Mouse (Mus musculus): ENCODE data around the gene Map3k4. TPM values are rescaled to one million over a fixed set of nuclear protein-coding genes. Genes with fewer than 3 reads are reported as not detected.
A peak's percentile ranks its signal among the peaks of the same experiment; 100 is the strongest.
"Not testable (repeated sequence)": the region's sequence is repeated elsewhere in the genome, so short reads cannot be mapped to it uniquely, and the experiment has no call there.

Map3k4 gene
- polyA plus RNA-seq, 1 experiment from 2014 or later: 44.9 TPM

DNA sequence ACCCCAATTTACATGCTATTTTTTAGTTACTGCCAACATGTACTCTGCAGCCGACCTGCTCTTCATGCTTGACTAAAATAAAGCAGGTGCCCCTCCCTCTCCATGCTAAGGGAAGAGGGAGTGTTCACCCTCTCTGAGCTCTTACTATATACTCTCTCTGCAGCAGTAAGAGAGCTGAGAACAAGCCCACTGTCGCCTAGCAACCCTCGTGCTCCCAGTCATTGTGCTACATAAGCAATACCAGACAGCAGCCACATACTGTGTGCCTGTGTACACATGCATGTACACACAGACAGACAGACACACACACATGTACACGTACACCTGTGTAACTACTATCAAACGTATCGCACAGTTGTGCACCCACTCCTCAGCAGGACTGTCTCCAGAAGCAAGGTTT, 88.4 kb downstream of the Map3k4 start:
- Histone ChIP-seq H3K4me2 (no peak overlapping the region), H3K27me3 (no peaks in the 10 kb centered on the region), H3K4me1 (no peaks in the 10 kb centered on the region), H3K4me3 (no peak overlapping the region), H3K36me3 (ENCODE audit: poor library complexity, severe bottlenecking) (peaks cover 78% of the 10 kb centered on the region), H3K27ac (no peak overlapping the region; the same call in 1 of the 2 replicates), H3K9ac (no peak overlapping the region), H3K9me3 (replicated peaks) (no peaks in the 10 kb centered on the region)
- 79% methylated on average over 6 of the region's 6 CpGs for WGBS
- ATAC-seq: peak; percentile 86

DNA sequence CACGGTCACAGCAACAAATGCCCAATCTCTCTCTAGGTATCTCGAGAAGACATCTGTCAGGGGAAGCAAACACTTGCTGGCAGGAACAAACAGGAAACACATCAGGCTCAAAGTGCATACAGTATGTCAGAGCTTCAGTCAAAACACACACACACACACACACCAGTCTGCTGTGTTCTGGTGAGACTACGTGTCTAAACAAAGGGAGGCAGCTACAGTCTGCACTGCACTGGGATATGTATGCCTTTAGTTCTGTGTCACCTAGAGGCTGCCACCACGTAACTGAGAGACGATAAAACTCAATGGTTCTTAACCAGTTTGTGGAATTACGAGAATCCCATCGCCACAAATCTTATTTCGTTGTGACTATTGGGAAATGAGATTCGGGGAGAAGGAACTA, 88.8 kb downstream of the Map3k4 start:
- Histone ChIP-seq H3K27me3 (no peaks in the 10 kb centered on the region), H3K9ac (no peak overlapping the region), H3K4me3 (no peak overlapping the region), H3K4me1 (no peaks in the 10 kb centered on the region), H3K27ac (no peak overlapping the region; the same call in 1 of the 2 replicates), H3K4me2 (no peak overlapping the region), H3K36me3 (ENCODE audit: poor library complexity, severe bottlenecking) (peaks cover 74% of the 10 kb centered on the region), H3K9me3 (replicated peaks) (no peaks in the 10 kb centered on the region)
- WGBS: 90% methylated on average over 9 of the region's 9 CpGs
- no peak for ATAC-seq

DNA sequence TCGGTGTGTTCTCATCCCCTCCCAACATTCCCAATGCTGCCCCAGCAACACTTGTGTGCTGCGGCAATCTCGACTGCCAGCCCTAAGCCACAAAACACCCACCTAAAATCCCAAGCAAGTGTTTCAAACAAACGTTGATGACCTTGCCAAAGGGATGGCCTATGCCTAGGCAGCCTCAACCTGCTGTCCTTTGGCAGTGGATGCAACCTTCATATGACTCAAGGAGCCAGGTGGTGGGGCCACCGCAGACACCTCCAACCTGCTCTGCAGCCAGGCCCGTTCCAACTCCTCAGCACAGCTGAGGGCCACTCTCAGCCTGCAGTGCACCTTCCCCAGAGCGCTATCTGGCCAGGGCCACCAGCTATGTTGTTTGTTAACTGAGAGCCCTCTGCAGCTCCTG, 90.1 kb downstream of the Map3k4 start:
- 94% methylated on average over 7 of the region's 7 CpGs for WGBS
- Histone ChIP-seq H3K27me3 (no peaks in the 10 kb centered on the region), H3K36me3 (ENCODE audit: poor library complexity, severe bottlenecking) (peaks cover 64% of the 10 kb centered on the region)

DNA sequence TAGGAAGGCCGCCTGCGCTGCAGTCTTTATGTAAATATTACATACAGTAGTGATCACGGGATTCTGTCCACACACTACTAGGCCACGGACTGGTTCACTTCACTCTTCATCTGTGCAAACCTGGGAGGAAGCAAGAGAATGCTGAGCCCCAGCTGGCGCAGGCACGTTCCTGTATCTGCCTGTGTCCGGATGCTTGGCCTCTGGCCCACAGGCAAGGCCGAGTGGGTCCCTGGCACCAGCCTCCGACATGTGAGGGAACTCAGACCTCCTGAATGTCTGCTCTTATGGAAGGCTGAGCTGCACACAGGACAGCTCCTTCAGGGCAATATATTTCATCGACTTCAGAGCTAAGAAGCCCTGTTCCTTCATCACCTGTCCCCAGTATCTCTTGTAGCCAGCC, 90.6 kb downstream of the Map3k4 start:
- Histone ChIP-seq H3K27me3 (no peaks in the 10 kb centered on the region), H3K4me2 (no peak overlapping the region), H3K36me3 (ENCODE audit: poor library complexity, severe bottlenecking) (peaks cover 59% of the 10 kb centered on the region), H3K9ac (no peak overlapping the region), H3K4me1 (no peaks in the 10 kb centered on the region), H3K27ac (no peak overlapping the region), H3K9me3 (replicated peaks) (no peaks in the 10 kb centered on the region), H3K4me3 (no peak overlapping the region)
- WGBS: 89% methylated on average over 10 of the region's 10 CpGs
- ATAC-seq: no peak

More for the DNA sequence above, 90.1 kb downstream of the Map3k4 start:
- no peak overlapping the region for H3K4me2 ChIP-seq
- H3K27ac ChIP-seq: no peak overlapping the region
- H3K4me3 ChIP-seq: no peak overlapping the region
- H3K4me1 ChIP-seq: no peaks in the 10 kb centered on the region
- H3K9ac ChIP-seq: no peak overlapping the region
- no peak for ATAC-seq
- H3K9me3 ChIP-seq (replicated peaks): no peaks in the 10 kb centered on the region

DNA sequence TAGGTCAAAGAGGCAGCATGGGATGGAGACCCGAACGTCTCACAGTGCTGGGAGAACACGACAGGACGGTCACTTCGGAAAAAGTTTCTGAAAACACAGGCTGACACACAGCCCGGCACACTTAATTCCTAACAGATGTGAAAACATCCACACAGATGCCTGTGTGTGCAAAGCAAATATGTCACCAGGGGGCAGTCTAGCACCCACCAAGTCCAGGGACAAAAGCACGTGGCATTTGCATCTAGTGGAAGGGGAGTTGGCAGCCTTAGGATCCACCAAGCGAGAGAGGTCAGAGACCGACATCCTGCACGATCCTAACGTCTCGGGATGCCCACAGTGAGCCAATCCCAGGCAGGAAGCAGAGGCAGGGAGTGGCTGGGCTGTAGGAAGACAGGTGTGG, 92.0 kb downstream of the Map3k4 start:
- no peak overlapping the region for H3K27ac ChIP-seq
- H3K27me3 ChIP-seq: no peaks in the 10 kb centered on the region
- peaks cover 56% of the 10 kb centered on the region for H3K36me3 ChIP-seq (ENCODE audit: poor library complexity, severe bottlenecking)
- ATAC-seq: no peak
- no peak overlapping the region for H3K9ac ChIP-seq
- 78% methylated on average over 12 of the region's 12 CpGs for WGBS
- H3K4me3 ChIP-seq: no peak overlapping the region
- H3K9me3 ChIP-seq (replicated peaks): no peaks in the 10 kb centered on the region
- H3K4me1 ChIP-seq: peaks cover 8% of the 10 kb centered on the region; the same call in 1 of the 2 replicates
- H3K4me2 ChIP-seq: no peak overlapping the region

DNA sequence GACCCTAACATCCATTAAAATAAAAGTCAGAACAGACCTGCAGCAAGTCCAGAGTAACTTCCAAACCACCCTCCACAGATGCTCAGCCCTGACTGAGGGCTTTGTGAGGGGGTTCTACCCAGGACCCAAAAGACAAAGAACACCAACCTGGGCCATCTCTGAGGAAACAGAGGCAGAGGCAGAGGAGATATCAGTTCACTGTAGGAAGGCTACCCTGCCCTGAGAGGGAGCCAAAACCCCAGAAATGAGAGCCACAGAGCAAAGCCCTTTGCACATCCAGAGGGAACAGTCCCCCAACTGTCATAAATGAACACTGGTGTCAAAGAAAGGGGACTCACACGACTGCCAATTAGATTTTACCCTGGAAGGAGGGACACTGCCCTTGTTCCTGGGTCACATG, 93.4 kb downstream of the Map3k4 start:
- Histone ChIP-seq H3K4me2 (no peak overlapping the region), H3K9me3 (replicated peaks) (no peaks in the 10 kb centered on the region), H3K4me3 (no peak overlapping the region), H3K36me3 (ENCODE audit: poor library complexity, severe bottlenecking) (peaks cover 54% of the 10 kb centered on the region), H3K9ac (peak overlapping the region; percentile 12; the same call in 1 of the 2 replicates), H3K4me1 (peaks cover 9% of the 10 kb centered on the region; the same call in 1 of the 2 replicates), H3K27me3 (no peaks in the 10 kb centered on the region), H3K27ac (no peak overlapping the region)
- ATAC-seq: no peak
- 59% methylated on average over 1 of the region's 1 CpGs for WGBS

DNA sequence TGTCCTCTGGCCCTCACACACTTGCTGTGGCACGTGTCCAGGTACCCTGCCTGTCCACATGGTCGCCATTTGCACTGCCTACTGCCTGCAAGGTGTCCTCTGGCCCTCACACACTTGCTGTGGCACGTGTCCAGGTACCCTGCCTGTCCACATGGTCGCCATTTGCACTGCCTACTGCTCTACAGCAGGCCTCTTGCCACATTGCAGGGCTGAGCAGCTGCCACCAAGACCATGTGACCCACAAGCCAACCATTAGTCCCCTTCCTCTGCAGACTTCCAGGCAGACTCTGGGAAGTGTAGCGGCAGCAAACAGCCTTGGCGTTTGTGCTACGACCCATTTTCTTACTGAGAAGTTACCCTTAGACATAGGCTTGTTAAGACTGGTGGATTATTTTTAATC, 94.0 kb downstream of the Map3k4 start:
- H3K27me3 ChIP-seq; H3K4me1 ChIP-seq; H3K27ac ChIP-seq; H3K4me3 ChIP-seq; H3K9ac ChIP-seq; H3K9me3 ChIP-seq (replicated peaks); H3K4me2 ChIP-seq: not testable (repeated sequence)
- peak; percentile 44; the same call in 1 of the 2 replicates for ATAC-seq
- WGBS: 85% methylated on average over 5 of the region's 7 CpGs
- H3K36me3 ChIP-seq (ENCODE audit: poor library complexity, severe bottlenecking): peaks cover 56% of the 10 kb centered on the region

DNA sequence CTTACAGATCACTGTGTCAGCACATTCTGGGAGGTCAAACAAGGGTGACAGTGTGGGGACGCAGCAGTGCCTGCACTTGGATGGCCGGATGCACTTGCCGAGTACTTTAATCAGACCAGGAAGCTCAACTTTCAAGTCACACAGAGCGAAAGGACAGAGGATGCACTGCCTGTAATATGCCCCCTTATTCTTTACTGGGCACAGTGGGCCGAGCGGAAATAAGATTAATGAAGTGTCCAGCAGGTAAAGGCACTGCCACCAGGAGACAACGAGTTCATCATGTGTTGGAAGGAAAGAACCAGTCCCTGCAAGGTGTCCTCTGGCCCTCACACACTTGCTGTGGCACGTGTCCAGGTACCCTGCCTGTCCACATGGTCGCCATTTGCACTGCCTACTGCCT, 94.5 kb downstream of the Map3k4 start:
- peaks cover 9% of the 10 kb centered on the region; the same call in 1 of the 2 replicates for H3K4me1 ChIP-seq
- no peak overlapping the region for H3K27ac ChIP-seq
- peaks cover 56% of the 10 kb centered on the region for H3K36me3 ChIP-seq (ENCODE audit: poor library complexity, severe bottlenecking)
- no peak overlapping the region for H3K4me3 ChIP-seq
- WGBS: 87% methylated on average over 9 of the region's 9 CpGs
- H3K9me3 ChIP-seq (replicated peaks): no peaks in the 10 kb centered on the region
- H3K9ac ChIP-seq: no peak overlapping the region
- no peak overlapping the region for H3K4me2 ChIP-seq
- H3K27me3 ChIP-seq: no peaks in the 10 kb centered on the region
- ATAC-seq: no peak

DNA sequence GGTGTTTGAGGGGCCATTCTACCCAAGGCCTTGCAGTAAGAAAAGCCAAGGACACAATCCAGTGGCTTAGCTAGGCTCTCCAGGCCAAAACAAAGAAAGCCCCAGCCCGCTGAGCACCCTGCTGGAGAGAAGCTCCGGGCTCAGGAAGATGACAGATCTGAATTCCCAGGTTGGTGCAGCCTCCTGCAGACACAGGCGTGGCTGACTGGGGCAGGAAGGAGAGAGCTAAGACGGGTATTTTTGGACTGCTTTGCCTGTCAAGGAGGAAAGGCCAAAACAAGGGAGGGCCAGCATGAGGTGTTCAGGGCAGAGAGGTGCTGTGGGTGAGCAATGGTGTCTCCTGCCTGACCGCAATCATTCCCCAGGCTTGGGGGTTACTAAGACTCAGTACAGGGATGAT, 94.9 kb downstream of the Map3k4 start:
- ATAC-seq: no peak
- no peak overlapping the region for H3K4me3 ChIP-seq

DNA sequence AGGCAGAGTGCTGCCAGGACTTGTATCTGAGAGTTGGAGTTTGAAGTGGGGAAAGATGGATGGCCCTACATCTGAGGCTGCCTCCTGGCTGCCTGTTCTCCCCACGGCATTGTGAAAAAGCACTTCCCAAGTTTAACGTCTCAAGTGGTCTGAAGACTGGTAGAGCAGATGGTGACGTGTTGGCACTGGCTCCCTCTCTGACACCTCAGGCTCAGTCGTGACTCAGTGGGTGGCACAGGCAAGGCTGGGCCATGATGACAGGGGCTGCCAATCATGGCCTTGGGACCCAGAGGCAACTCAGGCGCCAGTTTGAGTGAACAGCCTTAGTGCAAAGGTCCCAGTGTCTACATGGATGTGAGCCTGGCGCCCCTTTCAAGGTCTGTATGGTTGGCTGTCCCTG, 96.7 kb downstream of the Map3k4 start:
- H3K36me3 ChIP-seq (ENCODE audit: poor library complexity, severe bottlenecking): peaks cover 56% of the 10 kb centered on the region
- H3K9ac ChIP-seq: no peak overlapping the region
- no peaks in the 10 kb centered on the region for H3K9me3 ChIP-seq (replicated peaks)
- 61% methylated on average over 6 of the region's 6 CpGs for WGBS
- no peak overlapping the region for H3K4me2 ChIP-seq
- H3K27ac ChIP-seq: 0 out of 2 replicates have a peak overlapping the region, but pooled peaks have one; percentile 19
- no peaks in the 10 kb centered on the region for H3K27me3 ChIP-seq
- H3K4me3 ChIP-seq: no peak overlapping the region
- peaks cover 9% of the 10 kb centered on the region; the same call in 1 of the 2 replicates for H3K4me1 ChIP-seq
- ATAC-seq: peak; percentile 55; the same call in 1 of the 2 replicates

More for the DNA sequence above, 94.9 kb downstream of the Map3k4 start:
- H3K27me3 ChIP-seq: no peaks in the 10 kb centered on the region
- H3K27ac ChIP-seq: no peak overlapping the region
- no peak overlapping the region for H3K9ac ChIP-seq
- peaks cover 9% of the 10 kb centered on the region; the same call in 1 of the 2 replicates for H3K4me1 ChIP-seq
- peaks cover 56% of the 10 kb centered on the region for H3K36me3 ChIP-seq (ENCODE audit: poor library complexity, severe bottlenecking)
- H3K9me3 ChIP-seq (replicated peaks): no peaks in the 10 kb centered on the region
- 37% methylated on average over 5 of the region's 5 CpGs for WGBS
- no peak overlapping the region for H3K4me2 ChIP-seq

DNA sequence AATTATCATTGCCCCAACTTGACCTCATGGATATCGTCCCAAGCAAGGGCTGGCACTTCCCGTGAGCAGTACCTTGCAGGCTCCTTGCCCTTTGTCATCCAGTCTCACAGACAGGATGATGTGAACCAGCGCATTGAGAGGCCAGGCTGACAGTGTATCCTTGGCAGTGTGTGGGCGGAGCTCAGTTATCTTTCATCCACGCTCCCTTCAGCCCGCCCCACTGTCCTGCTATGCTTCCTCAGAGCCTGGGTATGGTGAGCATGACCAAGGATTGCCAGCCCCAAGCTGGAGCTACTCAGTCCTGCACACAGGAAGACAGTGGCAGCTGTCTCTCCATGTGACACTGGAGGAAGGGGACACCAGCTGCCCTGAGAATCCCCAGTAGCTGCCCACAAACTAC, 102.4 kb downstream of the Map3k4 start:
- peaks cover 85% of the 10 kb centered on the region for H3K36me3 ChIP-seq (ENCODE audit: poor library complexity, severe bottlenecking)
- H3K9ac ChIP-seq: no peak overlapping the region
- WGBS: 80% methylated on average over 6 of the region's 6 CpGs
- no peaks in the 10 kb centered on the region for H3K9me3 ChIP-seq (replicated peaks)
- no peak overlapping the region for H3K4me2 ChIP-seq
- no peak for ATAC-seq
- H3K27ac ChIP-seq: no peak overlapping the region
- H3K4me1 ChIP-seq: peaks cover 12% of the 10 kb centered on the region
- no peak overlapping the region for H3K4me3 ChIP-seq
- no peaks in the 10 kb centered on the region for H3K27me3 ChIP-seq

DNA sequence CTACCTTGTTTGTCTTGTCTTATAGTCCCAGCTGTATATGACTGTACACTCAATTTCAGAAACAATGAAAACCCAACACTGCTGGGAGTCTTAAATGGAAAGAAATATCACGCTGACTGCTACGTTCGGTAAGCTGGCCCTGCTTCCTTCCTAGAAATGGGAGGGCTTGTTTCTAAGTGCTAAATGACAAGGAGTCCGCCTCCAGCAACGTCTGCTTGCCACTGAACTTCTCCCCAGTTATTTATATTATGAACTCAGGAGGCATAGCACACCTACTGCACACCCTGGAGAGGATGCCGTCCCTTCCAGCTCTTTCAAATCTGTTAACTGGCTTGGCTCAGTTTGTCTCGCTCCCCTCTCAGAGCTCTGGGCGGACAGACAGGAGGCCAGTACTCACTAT, 105.2 kb downstream of the Map3k4 start:
- no peak for ATAC-seq
- peaks cover 64% of the 10 kb centered on the region for H3K36me3 ChIP-seq (ENCODE audit: poor library complexity, severe bottlenecking)
- no peaks in the 10 kb centered on the region for H3K27me3 ChIP-seq
- no peaks in the 10 kb centered on the region for H3K9me3 ChIP-seq (replicated peaks)
- H3K4me2 ChIP-seq: no peak overlapping the region
- whole genome bisulfite sequencing: 89% methylated on average over 8 of the region's 8 CpGs
- H3K4me1 ChIP-seq: peaks cover 12% of the 10 kb centered on the region
- no peak overlapping the region for H3K9ac ChIP-seq
- H3K27ac ChIP-seq: no peak overlapping the region
- H3K4me3 ChIP-seq: no peak overlapping the region

DNA sequence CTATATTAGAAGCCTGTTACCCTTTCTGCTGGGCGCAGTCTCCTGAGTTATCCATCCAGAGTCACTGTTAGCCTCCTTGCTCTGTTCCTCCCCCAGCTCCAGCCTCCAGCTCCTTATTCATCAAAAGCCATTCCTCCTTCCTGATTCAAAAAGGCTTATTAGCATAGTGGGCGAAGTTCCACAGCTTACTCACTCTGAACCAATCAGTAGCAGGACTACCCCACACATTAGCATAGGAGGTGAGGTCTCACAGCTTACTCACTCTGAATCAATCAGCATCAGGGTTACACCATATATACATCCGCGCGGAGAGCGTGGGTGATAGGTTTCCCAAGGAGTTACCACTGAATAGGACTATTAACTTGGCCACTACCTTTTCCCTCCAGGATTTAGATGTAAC, 106.3 kb downstream of the Map3k4 start:
- Histone ChIP-seq H3K4me2 (no peak overlapping the region), H3K36me3 (ENCODE audit: poor library complexity, severe bottlenecking) (peaks cover 53% of the 10 kb centered on the region)
- WGBS: 69% methylated on average over 6 of the region's 6 CpGs

More for the DNA sequence above, 106.3 kb downstream of the Map3k4 start:
- peak; percentile 76 for ATAC-seq
- no peak overlapping the region for H3K9ac ChIP-seq
- H3K4me3 ChIP-seq: no peak overlapping the region
- no peak overlapping the region for H3K27ac ChIP-seq
- H3K4me1 ChIP-seq: peaks cover 20% of the 10 kb centered on the region
- no peaks in the 10 kb centered on the region for H3K27me3 ChIP-seq
- no peaks in the 10 kb centered on the region for H3K9me3 ChIP-seq (replicated peaks)
